Mouse (Mus musculus) thymus, postnatal 14 days (tissue): ENCODE data around the gene Ctps2.

Experiments
- DNase-seq: peaks from one replicate; pipeline ENCODE4 v3.0.0; 2021

The Ctps2 gene

DNA sequence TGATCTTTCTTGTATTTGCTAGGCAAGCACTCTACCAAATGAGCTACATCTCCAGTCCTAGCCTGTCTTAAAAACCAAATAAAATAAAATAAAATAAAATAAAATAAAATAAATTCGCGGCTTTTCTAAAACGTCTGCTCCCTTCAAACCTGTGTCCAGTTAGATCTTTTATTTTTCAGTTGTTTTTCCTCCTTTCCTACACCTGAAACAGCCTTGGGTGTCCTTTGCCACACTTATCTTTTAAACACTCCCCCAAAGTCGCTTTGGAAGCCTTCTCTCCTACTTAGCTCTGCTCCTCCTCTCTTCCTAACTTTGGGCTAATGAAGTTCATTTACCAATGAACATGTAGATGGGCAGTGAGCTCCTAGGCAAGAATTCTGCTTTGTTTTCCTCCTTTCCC is at the start of gene Ctps2:
TSS of gene Ctps2 (plus strand) at position 301 of the 400 bp plus-strand sequence.
- no peak for DNase-seq

DNA sequence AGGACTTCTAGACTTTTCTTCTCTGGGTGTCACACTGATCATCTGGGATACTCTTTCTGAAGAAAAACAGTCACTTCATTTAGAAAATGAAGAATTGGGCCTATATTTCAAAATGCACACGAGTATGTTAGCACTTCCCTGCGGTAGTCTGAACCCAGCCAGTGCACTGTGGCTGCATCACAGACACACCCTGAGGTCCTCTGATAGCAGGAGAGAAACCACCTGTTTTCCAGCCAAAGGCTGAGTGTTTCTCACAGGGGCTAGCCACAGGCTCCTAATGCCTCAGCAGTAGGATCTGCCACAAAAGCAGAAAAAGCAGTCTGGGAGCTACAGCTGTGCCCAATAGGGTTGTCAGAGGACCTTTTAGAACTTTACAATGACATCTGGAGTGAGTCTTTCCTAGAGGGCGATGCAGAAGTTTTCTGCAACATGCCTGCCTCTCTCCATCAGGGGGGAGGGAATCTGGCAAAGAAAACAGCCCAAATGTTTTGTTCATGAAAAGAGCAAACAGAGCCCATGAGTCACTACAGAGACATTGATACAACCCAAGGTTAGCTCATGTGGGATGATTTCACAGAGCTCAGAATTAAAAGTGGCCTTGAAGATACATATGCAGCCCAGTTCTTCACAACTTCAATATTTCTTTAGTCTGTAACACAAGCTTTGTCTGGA is 32.6 kb upstream of the Ctps2 start:
- peak; percentile 3 for DNase-seq

DNA sequence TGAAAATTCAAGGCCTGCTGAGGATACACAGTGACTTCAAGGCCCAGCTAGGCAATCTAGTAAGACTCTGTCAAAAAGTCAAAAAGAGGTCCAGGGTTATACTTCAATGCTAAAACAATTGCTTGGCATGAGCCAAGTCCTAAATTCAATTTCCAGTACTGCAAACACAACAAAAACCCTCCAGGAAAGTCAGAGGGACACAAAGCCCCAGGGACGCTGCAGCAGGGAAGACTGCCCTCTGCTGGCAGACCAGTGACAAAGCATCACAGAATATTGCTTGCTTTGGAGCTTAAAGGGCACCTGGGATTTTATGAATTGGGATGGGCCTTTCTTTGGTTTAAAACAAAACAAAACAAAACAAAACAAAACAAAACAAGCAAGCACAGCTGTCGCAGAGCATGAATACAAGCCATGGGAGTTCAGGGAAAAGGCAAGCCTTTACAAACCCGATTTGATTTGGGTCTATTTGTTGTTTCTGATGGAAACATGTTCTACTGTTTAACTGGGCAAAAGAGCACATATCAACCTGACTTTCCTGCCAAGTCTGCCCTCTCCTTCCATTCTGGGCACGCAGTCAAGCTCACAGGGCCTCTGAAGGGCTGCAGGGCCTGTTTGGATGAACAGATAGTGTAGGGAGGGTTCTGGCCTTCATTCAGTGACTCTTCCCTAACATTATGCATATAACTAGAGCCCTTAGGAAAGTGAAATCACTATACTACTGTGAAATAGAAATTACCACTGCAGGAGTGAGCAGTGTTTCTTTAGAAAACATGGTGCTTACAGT is 29.1 kb upstream of the Ctps2 start:
- peak; percentile 21 for DNase-seq

DNA sequence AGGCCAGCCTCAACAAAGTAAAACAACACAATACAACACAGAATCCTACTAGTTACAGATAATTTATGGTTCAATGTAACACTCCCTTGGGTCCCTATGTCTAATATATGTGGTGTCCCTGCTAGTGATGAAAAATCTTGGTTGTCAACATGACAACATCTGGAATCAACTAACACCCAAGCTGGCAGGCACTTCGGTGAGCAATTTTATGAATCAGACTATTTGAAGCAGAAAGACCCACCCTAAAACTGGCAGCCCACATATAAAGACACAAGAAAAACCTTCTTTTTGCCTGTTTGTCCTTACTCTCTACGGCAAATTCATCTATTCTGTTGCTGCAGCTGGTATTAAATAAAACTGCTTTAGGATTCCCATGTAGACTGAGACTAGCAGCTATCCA is 27.3 kb upstream of the Ctps2 start:
- no peak for DNase-seq

DNA sequence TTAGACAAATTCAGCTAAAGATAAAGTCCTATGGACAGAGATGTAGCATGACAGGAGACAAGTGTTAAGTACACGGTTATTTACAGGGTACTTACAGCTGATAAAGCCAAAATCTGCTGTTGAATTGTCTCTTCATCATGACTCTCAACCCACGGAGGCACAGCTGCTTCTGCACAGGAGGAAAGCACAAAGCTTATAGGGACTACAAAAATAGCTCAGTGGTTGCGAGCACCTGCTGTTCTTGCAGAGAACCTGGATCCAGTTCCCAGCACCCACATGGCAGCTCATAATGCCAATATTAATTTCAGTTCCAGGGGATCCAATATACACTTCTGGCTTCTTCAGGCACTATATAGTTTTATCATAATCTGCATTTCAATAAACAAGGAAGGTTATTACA is 22.8 kb upstream of the Ctps2 start:
- DNase-seq = no peak

DNA sequence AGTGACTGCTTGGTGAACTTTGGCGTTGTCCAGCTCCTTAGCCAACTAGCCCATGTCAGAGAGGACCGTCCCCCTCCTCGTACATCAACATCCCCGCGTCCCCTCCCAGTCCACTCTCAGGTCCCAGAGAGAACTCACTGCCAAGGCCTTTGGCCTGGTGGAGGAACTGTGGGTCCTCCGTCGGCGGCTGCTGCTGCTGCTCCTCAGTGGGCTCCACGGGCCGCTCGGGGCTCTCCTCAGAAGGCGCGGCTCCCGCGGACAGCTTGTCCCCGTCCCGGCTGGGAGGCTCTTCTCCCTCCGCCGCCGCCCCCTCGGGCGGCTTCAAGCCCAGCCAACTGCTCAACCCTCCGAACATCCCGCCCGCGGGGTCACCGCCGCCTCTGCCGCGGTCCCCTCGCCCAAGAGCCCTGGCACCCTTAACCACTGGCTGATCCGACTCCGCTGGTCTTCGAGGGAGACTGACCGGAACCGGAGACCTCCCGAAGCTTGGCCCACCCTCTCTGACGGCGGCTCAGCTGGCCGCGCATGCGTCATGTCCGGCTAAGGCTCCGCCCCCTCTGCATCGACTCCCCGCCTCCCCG is 13.0 kb upstream of the Ctps2 start, which contains the start of gene Syap1:
TSS of gene Syap1 (minus strand) at position 517 of the 581 bp plus-strand sequence.
- peak; percentile 87 for DNase-seq

DNA sequence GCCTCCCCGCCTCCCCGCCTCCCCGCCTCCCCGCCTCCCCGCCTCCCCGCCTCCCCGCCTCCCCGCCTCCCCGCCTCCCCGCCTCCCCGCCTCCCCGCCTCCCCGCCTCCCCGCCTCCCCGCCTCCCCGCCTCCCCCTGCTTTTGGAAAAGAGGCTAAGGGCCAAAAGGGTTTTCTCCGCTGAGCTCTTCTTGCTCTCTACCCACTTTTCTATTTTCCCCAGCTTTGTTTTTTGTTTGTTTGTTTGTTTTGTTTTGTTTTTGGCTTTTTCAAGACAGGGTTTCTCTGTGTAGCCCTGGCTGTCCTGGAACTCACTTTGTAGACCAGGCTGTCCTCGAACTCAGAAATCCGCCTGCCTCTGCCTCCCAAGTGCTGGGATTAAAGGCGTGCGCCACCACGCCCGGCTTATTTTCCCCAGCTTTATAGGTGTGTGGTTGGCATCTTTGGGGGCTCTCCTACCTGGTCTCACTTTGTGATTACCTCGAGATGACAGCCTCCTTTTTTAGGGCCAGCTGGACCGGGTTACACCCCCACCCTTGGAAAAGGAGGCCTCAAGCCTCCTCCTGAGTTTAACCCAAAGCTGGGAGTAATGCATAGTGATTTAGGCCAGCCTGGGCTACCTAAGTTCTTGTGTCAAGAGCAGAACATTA is 12.3 kb upstream of the Ctps2 start:
- DNase-seq = peak; percentile 18

DNA sequence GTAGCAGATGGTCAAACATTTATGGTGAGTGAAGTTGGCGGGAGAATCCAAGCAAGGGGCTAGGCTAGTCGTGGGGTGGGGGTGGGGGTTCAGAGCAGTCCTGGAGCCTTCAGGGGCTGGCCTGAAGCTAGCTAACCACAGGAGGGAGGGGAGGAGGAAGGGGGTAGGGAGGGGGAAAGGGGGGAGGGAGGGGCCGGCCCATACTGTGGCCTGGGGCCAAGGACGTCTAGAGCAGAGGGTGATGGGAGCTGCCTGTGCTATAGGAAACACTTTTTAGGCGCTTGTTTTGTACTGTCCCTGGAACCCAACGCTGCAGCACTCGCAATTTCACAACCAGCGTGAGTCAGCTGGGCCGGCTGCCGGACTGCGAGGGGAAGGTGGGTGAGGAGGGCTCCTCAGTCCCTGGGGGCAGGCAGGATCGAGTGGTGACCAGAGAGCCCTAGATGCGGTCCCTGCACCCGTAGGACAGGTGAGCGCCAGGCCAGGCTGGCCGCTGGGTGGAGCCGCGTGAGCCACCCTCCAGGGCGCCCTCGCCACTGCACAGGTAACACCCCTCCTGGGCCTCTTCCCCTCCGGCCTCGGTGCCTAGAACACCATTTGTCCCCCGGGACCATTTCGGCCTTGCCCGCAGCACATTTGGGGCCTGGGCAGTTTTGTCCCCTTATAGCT is 467 bp downstream of the Ctps2 start:
- DNase-seq = peak; percentile 49

DNA sequence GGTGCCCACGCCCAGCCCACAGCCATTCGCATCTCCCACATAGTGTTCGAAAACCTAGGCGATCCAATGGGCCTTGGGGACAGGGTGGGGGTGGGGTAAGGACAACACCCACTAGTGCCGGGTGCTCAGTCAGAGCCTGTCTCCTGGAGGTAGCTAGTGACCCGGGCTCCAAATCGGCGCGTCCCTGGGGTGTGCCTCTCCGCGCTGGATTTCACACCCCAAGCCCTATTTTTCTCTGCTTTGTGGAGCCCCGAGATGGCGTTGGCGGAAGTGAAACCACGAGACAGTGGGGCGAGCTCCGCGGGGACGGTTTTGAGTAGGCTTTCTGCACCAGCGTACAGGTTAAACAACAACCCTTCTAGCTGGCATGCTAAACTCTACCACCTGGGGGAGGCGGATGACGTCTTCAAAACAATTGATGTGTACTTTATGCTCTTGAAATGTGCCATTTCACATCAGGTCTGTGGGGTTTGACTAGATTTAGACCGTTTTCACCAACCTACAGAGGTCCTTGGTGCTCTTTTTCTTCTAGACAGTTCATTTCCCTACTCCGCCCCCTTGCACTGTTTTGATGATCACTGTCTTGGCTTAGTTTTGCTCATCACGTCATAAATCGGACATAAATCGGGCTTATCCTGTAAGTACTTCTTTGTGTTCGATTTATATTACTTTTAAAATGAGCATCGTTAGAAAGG is 1.1 kb downstream of the Ctps2 start:
- DNase-seq = peak; percentile 81

DNA sequence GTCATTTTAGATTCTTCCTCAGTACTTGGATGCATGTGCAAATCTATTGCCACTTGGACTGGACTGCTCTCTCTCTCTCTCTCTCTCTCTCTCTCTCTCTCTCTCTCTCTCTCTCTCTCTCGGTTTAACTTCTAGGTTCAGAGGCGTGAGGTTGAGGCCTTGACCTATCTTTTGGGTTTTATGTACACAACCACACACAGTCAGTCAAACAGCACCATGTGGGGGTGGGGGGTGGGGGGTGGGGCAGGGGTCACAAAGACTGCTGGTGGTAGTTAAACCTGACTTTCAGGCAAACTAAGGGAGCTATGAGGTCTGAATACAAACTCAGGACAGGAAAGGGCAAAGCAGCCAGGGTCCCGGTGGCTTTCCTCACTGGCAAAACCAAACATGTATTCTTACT is 6.5 kb downstream of the Ctps2 start:
- DNase-seq = no peak

DNA sequence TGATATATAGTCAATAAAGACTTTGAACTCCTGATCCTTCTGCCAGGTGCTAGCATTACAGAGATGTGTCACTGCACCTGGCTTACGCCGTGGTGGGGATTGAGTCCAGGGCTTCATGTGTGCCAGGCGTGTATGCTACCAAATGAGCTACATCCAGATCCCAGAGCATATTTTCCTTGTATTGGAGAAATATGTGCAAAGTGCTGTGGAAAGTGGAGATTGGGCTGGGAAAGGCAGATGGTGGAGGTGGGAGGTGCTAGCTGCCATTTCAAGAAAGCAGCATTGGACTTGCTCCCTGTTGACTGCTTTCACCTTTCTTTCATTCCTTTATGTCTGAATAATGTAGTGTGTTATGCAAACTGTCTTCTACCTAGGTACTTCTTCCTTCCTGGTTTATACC is 12.6 kb downstream of the Ctps2 start:
- DNase-seq = no peak

DNA sequence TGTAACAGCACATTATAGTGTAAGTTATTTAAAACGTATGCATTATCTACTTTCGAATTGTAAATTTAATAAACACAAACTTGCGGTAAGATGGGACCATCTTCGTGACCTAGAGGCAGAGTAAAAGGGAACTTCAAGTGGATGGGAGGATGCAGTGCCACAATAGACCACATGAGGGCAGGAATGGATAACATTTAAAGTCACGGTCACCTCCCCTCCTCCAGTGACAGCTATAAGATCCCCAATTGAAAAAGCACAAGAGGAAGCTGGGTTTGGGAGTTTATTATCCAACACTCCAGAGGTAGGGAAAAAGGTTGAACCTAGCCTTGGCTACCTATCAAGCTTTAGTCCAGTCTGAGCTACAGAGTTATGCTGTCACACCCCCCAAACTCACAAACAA is 14.7 kb downstream of the Ctps2 start:
- DNase-seq = peak; percentile 56

DNA sequence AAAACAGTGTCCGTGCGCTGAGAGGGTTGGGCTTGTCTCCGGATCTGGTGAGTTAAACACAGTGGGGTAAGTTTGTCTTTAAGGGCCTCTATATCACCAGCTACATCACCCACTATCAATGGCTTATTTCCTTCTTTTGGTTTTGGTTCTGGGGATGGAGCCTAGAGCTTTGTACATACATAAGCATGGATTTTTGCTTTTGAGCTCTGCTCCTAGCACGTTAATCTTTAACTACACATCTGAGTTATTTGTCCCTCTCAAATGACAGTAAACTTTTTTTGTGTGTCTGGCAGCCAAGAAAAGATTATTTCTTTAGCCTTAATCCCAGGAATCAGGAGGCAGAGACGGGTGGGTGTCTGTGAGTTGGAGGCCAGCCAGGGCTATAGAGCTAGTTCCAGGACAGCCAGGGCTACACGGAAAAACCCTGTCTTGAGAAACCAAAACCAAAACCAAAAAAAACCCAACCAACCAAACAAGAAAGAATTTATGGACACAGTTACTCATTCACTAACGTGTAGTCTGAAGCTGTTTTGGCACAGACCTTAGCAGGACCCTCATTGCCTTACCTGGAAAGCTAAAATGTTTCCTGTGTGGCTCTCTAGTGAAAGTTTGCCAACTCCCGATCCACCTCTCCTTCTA is 20.6 kb downstream of the Ctps2 start:
- no peak for DNase-seq

DNA sequence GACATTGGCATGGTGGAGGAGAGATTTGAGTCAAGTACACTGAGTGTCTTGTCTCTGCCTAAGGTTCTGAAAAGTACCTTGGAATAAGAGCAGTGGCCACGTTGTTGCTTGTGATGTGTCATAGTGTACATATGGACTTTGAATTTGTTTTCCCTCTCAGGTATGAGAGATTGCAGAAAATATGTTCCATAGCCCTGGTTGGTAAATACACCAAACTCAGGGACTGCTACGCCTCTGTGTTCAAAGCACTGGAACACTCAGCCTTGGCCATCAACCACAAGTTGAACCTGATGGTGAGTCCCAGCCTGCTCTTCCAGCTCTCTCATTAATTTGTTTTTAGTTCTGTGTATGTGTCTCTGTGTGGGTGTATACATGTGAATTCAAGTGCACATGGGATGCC is 30.4 kb downstream of the Ctps2 start:
- no peak for DNase-seq

DNA sequence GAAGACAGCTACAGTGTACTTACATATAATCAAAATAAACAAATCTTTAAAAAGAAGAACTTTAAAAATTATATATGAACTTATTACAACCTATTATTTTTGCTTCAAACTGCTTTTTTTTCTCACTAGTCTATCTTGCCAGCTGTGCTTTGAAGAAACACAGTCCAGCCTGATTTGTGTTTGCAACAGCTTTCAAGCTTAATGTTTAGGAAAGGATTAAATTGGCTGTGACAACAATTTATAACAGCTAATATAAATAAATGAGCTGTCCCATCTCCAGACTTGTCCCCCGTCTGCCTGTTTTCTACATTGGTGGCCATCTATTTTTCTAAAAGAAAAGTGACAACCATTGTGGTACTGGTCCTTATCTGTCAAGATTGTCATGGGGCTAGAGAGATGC is 41.0 kb downstream of the Ctps2 start:
- DNase-seq = no peak

DNA sequence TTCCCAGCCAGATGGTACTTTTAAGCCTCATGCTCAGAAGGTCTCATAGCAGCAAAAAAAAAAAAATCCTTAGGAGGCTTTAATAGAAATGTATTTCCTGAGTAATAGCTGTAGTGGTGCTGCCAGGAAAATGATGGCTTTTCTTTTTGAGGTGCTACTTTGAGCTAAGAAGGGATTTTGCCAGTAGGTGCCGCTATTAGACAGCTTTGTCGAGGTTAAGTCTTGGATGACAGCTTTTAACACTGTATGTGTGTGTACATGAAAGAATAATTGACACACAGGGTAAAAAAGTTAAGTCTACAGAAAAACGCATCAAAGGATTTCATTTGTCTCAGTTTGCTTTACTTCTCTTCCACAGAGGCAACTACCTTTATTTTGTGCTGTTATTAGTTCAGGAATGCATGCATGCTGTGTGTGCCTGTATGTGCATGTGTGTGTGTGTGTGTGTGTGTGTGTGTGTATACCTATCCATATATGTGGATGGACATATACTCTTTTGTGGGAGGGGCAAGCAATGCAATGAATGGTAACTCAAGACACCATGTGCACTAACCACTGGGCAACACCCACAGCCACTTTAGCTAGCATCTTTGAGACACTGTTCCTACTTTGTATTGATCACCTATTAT is 48.9 kb downstream of the Ctps2 start:
- peak; percentile 31 for DNase-seq

DNA sequence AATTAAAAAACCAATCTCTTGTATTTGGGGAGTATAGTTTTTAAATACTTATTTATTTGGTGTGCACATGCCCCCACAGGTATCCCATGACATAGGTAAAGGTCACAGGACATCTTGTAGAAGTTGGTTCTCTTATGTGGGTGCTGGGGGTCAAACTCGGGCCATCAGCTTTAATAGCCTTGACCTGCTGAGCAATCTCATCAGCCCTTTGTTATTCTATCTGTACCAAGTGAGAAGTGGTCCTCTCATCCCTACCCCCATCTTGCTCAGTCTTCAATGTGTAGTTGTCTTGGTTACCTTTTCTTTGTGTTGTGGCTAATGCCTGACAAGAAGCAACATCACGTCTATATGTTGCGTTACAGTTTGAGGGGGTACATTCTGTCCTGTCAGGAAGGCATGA is 56.9 kb downstream of the Ctps2 start:
- no peak for DNase-seq

DNA sequence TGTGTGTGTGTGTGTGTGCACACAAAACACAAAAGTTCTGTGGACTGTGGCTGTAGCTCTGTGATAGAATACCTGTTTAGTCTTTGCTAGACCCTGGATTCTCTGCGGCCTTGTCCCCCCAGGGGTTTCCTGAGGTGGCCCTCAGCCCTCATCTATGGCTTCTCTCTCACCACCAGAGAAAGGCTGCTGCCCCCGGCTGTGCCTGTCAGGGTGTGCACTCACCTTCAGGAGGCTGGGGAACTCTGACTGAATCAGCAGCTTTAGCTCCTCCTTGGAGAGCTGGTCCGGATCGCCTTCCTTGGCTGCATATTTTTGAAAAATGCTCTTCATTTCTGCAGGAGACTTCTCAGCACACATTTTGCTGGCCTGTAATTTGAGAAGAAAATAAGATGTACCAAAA is 62.8 kb downstream of the Ctps2 start:
- DNase-seq = no peak

DNA sequence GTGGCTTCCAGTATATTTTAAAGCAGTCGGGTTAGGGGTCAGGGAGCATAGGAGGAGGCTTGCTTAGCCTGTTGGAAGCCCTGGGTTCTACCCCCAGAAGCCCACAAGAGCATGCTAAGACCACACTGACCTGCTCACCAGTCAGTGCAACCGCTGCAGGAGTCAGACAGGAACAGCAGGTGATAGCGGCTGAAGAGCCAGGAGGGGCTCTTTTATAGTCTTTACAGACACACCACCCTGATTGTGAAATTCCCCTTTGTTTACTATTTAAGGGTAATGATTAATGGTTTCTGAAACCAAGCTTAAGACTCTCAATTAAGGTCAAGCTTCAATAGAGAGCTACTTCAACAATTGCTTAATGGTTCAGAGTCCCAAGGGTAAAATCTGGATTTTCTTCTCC is 63.3 kb downstream of the Ctps2 start, which contains the start of gene S100g:
TSS of gene S100g (minus strand) at position 217 of the 400 bp plus-strand sequence.
- no peak for DNase-seq

DNA sequence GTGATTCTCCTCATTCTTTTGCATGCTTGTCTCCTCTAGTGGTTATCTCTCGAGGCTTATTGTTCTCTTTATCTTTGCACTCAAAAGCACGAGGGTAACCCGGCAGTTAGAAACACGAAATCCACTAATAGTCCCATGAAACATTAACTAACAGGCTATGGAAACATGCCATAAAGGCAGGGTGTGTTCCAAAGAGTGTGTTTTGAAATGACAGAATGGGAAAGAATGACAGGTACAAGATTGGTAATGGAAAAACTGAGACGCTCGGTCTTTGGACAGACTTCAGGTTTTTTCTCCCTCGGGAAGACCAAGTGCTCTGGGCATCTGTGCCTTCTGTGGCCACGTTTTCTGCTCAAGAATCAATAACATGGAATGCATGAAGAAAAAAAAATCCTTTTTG is 66.4 kb downstream of the Ctps2 start:
- no peak for DNase-seq

DNA sequence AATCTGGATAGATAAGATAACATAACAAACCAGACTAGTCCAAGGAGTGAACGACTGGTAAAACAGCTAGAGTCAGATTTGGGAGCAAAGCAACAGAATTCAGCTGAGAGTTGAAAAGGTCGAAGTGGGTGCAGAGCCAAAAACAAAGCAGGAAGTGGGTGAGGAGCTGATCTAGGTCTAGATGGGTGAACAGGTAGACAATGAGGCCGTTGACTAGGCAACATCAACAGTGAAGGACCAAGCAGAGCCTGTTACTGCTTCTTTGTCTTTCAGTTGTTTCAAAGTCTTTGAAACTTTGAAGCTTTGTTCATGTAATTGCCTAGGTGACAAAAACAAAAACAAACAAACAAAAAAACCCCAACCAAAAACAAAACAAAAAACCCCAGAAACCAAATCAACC is 75.2 kb downstream of the Ctps2 start:
- DNase-seq = peak; percentile 3
